Mouse (Mus musculus) lung, postnatal 36 days (tissue): ENCODE measurements around the gene Zg16.
A peak's percentile ranks its signal among the peaks of the same experiment; 100 is the strongest.

Source experiments
- DNase-seq: peaks from one replicate; pipeline ENCODE4 v3.0.0; 2022; ENCODE audit warnings: mixed read lengths

Gene Zg16

DNA sequence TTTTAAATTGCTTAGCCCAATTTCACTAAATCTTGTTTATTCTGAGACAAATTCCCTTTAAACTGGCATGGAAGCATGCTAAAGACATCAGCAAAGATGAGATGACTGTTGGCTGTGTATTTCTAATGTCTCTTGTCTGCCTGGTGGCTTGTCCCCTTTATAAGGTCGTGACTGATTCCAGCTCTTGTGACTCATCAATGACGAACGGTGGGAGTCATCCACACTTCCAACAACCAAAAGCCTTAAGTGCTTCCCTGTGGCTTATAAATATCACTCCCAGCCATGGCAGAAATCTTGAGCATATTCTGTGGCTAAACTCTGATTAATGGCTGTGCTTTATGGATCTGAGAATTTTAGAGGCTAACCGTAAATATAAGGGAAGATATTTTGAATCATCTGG lies 20.8 kb downstream of the Zg16 start:
- DNase-seq, result no peak

DNA sequence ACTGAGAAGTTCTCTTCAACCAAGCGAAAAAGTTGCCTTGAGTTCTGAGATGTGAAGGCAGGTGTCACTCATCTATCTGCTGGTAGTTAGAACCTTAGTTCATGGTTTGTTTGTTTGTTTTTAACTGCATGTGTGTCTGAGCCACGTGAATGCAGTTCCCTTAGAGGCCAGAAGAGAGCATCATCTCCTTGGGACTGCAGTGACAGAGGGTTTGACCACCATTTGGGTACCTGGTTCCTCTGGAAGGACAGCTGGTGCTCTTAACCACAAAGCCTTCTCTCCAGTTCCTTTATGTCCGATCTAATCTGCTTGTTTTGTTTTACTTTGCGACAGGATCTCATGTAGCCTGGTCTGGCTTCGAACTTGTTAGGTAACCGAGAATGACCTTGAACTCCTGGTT lies 21.6 kb downstream of the Zg16 start:
- no peak for DNase-seq

DNA sequence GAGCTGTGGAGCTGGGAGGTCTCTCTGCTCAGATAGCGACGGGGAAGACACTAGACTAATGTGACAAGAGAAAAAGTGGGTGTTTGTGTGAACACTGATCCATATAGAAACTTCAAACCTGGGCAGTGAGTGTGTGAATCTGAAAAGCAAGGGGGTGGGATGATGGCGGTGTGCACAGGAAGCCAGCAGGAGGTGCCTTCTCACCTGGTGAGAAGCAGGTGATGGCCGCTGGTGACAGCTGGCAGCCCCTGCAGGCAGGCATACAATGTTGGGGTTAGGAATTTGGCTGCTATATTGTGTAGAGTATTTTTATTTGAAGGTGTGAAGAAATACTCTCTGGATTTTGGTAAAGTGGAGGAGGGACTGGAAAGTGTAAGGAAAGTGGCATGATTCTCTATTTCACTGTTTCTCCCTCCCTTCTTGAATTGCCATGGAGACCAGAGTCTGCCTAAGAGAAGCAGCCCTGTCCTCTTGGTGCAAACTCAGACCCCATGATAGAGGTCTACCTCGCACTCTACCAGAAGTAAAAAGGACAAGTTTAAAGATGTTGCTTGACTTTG lies 32.0 kb downstream of the Zg16 start:
- no peak for DNase-seq

GRCm38 (mm10) chr7:127041851-127042672 lies 45.1 kb downstream of the Zg16 start, which contains the start of gene Kif22:
TSS of gene Kif22 (minus strand) at chr7:127042471.
- DNase-seq, result peak; percentile 94

DNA sequence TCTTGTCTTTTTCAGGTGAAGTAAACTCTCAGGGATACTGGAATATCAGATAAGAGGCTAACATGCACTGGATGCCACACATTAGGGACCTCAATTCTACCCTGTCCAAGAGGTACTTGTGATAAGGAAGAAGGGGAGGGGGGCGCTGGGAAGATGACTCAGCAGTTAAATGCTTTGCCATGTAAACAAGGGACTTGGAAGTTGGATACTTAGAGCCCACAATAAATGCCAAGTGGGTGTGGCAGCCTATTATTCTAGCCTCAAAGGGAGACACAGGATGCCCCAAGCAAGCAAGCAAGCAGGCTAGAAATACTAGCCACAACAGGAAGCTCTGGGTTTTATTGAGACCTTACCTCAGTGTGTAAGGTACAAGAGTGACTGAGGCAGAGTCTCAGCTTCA lies 55.9 kb downstream of the Zg16 start:
- DNase-seq, result peak; percentile 34

DNA sequence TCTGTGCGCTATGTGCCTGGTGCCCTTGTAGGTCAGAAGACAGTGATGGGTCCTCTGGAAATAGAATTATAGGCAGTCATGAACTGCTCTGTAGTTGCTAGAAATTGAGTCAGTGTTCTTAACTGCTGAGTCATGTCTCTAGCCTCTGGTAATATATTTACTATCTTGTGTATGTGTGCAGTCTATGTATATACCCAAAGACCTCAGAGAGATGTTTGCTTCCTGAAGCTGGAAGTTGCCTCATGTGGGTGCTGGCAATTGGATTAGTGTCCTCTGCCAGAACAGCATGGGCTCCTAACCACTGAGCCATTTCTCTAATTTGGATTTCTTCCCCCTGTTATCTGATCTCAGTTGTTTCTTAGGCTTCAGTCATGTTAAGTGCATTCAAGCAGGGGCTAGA lies 57.0 kb downstream of the Zg16 start:
- DNase-seq, result no peak

GRCm38 (mm10) chr7:127027885-127028284 lies 59.2 kb downstream of the Zg16 start:
- no peak for DNase-seq

DNA sequence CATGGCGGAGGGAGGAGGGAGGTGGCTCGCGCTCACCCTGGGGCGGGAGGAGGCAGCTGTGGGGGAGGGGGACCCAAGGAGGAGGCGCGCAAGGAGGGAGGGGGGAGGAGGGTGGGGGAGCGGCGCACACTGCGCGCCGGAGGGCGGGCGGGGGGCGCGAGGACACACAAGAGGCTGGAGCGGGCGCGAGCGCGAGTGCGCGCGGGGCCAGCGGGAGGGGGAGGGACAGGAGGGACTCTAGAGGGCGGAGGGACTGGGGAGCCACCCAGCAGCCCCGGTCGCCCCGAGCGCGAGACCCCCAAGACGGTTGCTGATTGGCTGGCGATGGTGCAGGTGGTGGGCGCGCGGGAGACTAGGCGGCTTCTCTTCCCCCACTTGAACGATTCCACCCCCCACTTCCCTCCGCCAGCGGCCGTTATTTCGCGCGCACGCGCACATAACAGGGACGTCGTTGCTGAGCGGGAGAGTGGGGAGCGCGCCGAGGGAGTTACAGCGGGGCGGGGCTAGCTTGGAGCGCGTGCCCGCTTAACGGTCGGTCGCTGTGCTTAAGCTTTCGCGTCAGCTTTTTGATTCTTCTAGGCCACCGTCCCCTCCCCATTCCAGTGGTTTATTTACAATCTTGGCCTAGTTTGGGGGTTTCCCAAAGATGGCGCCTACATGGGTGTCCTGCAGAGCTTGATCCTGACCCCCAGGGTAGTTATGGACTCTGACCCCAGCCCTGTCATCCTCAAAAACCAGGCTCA lies 60.0 kb downstream of the Zg16 start, which contains the start of gene Maz:
Gene Maz (minus strand): TSS at position 54 of the 743 bp plus-strand sequence.
- peak; percentile 100 for DNase-seq

GRCm38 (mm10) chr7:127026616-127026983 lies 60.5 kb downstream of the Zg16 start:
- DNase-seq, result no peak

GRCm38 (mm10) chr7:127026161-127026600 lies 60.9 kb downstream of the Zg16 start:
- DNase-seq, result peak; percentile 65

- DNase-seq, result peak; percentile 40
Observed at GRCm38 (mm10) chr7:127025556-127026160, 61.5 kb downstream of the Zg16 start.

- peak; percentile 89 for DNase-seq
Observed at GRCm38 (mm10) chr7:127024755-127025555, 62.2 kb downstream of the Zg16 start.

GRCm38 (mm10) chr7:127023896-127024690 lies 63.0 kb downstream of the Zg16 start:
- DNase-seq, result no peak

DNA sequence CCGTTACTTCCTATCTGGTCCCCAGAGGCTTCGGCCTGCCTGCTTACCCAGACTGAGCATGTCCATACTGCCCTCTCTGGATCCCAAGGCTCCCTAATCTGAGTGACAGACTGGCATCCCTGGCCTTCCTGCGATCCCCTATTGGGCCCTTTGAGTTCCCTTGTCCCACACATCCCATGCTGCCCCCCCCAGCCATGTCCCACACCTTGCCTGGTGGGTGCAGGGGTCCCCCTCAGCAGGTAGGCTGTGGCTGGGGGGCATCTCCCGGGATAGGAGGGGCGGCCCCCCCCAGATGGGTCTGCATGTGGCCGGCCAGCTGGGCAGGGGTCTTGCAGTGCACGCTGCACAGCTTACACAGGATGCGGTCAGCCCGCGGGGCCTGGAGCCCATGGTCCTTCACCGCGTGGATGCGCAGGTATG lies 63.8 kb downstream of the Zg16 start:
- peak; percentile 52 for DNase-seq

DNA sequence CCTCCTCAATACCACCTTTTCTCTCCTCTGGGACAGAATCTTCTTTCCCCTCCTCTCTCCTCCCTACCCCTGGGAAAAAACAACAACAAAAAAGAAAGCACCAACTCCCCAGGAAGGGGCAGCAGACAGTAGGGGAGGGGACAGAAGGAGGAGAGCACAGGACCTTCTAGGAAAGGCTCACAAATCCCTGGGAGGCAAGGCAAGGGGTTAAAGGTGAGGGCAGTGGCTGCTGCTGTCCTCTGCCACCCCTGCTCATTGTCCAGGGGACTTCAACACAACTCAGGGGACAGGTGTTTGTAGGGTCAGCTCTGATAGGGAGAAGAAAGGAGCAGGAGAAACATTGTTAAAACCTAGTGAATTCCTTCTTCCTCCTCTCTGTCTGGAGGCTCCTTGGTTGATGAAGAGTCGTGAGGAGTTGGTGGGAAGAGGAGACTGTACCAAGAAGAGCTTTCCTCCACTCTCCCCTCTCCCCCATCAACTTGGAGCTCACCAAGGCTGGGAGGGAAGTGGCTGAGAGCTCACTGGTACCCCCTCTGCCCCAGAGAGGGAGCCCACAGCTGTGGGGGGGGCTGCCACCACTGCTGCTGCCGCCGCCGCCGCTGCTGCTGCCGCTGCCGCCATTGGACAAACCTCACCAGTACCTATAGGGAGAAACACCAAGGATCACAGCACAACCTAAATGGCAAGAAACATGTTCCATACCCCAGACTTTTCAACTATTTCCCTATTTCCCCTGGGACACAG lies 64.4 kb downstream of the Zg16 start:
- DNase-seq, result no peak

DNA sequence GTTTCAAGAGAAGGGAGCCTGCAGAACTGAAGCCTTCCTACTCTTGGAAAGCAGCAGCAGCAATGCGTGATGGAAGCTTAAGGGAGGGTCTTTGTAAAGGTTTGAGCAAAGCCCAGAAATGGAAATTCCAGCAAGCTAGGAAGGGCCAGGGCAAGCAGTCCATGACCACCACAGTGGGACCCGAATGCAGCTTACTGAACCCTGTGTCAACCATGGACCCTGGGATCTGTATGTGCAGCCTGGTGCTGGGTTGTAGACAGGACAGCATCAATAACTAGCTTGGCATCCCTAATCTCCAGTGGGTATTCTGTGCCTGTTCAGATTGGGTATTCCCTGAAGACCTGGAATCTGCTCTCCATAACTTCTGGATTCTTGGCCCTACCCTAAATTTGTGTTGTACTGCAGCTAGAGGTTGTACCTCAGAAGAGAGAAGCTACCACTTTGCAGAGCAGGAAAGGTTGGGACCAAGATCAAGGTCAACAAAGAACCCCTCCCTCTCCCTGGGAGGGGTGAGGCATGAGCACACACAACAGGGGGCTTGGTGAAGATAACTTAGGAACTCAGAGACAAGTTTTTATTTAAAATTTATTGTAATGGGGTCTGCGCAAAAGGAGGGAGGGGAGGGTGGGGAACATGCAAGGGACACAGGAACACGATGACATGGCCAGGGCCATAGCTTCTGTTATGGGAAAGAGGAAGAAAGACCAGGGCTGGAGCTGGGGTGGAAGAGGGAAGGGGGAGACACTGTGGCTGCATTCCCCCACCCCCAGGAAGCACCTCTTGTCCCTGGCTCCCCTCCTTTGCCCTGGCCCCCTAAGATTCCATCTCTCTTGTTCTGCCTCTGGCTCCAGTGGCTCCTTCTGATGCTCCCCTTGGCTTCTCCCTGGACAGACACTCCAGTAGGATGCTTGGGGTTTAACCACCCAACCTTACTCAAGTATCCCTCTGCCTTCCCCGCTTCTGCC lies 65.3 kb downstream of the Zg16 start:
- no peak for DNase-seq

GRCm38 (mm10) chr7:127020901-127021562 lies 66.1 kb downstream of the Zg16 start, which contains the start of the genes Gm42742 and Prrt2:
TSS of gene Gm42742 (minus strand) at chr7:127021097.
TSS of gene Prrt2 (minus strand) at chr7:127021211.
- peak; percentile 44 for DNase-seq

DNA sequence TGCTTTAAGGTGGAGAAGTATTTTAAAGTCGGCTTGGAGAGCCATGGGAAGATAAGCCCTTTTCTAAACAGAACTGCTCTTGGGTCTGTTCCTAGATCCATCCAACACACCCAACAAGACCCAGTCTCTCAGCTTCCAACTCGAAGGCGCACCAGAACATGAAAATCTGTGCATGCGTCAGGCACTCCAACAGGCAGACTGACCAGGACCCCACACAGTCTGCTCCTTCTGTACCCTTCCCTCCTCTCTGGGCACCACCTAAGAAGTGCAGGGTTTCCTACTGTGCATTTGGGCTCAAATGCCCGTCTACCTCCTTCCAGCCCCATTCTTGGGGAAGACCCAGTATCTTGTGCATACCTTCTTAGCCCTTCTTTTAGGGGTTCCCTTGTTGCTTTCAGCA lies 66.6 kb downstream of the Zg16 start:
- DNase-seq, result no peak

DNA sequence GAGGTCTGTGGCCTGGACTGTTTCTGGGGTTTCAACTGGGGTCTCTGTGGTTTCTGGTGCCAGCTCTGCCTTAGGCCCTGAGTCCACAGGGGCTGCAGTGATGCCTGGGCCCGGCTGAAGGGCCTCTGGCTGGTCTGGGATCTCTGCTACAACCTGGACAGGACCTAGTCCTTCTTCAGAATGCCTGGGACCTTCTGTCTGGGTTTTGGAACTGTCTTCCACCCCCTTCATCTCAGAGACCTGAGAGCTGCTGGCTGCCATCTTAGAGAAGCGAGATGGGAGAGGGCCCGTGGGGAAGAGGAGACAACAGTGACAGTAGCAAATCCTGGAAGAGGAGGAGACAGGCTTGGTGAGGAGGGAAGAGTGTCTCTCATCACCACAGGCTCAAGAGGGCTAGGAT lies 67.1 kb downstream of the Zg16 start:
- DNase-seq, result no peak
